In the genomic region with DNA sequence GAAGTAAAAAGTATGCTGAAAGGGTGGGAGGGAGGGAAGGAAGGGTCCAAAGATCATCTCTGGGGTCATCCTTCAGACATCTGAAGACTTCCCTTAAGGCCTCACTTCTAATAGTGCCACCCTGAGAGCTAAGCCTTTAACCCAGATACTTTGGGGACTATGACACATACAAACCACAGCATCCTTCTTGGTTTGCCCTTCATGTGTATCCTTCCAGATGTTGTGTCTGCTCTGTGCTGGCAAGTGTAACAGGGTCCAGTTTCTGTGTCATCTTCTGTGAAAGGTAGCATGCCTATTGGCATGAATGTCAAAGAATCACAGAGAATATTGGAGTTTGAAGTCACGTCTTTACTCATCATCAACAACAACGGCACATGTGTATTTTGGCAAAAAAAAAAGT, we compare ENCODE assay signal across 16 mouse cellular contexts.
DNase-seq lines count a peak whose midpoint lies in the region; ATAC-seq lines count a peak whose summit lies in the region.
"Had no signal": no experiment of that assay in that cellular context is flagged by ENCODE, and none has a peak within 500 bp of the region (broad histone marks: within the 10 kb centered on the region; RNA-seq: fewer than 3 reads in every experiment).

No protein-coding gene starts in this region.

- peak; percentile 15 for DNase-seq in 3T3-L1 (ENCODE audit: low read depth, low spot score)
- peak; percentile 21 for DNase-seq in 416B (ENCODE audit: low read depth)
- no peak for DNase-seq in adrenal gland, adult (ENCODE audit: inconsistent age in 2 of 2, low spot score in 1 of 2)
- DNase-seq in gastrocnemius, adult 8-10 months (ENCODE audit: low spot score in 2 of 2): no peak
- no peak for DNase-seq in right cerebral cortex, adult 18-20 months
- DNase-seq: adrenal gland, adult 8-10 months; adrenal gland, postnatal 14 days; cerebellum, adult 11-12 months; cerebellum, adult 2 months; cerebellum, adult 9-10 months; cerebellum, postnatal 10 days; cerebellum, postnatal 25 days; embryo, embryonic 11 days had no signal

- ATAC-seq in monocyte, adult 5-6 weeks (replicated peaks; ENCODE audit: insufficient number of reproducible peaks, low FRiP score, low TSS enrichment, poor library complexity, severe bottlenecking): peak; percentile 83
- ATAC-seq: forebrain, embryonic 14.5 days; forebrain, embryonic 16.5 days had no signal

Comparison
In these comparisons a context has a peak if more than half of its experiments do, and no peak if none do; other contexts are left out.
1. DNase-seq: peak in 3T3-L1 (single experiment) and 416B (single experiment); none in adrenal gland, adult (0 of 2), gastrocnemius, adult 8-10 months (0 of 2) and right cerebral cortex, adult 18-20 months (single experiment).